Mouse (Mus musculus) testis, adult 2 months (tissue): ENCODE measurements around the gene Usp12. TPM values are rescaled to one million over a fixed set of nuclear protein-coding genes. Genes with fewer than 3 reads are reported as not detected.

Experiments
- H3K27ac ChIP-seq: fragments of 200-500 bp; 2 replicates; pipeline ENCODE4 v1.5.1; 2012; ENCODE audit warnings: low read depth, low read length; ENCODE audit not compliant: control insufficient read depth, insufficient read depth
- H3K27me3 ChIP-seq: fragments of 200-500 bp; 2 replicates; pipeline ENCODE4 v1.6.1; 2012; ENCODE audit warnings: mild to moderate bottlenecking, low read length, moderate library complexity; ENCODE audit not compliant: control insufficient read depth, insufficient read depth
- H3K36me3 ChIP-seq: fragments of 200-500 bp; 2 replicates; pipeline ENCODE4 v1.6.1; 2012; ENCODE audit warnings: mild to moderate bottlenecking, low read length; ENCODE audit not compliant: control insufficient read depth, insufficient read depth
- H3K4me1 ChIP-seq: fragments of 200-500 bp; 2 replicates; pipeline ENCODE4 v1.6.1; 2012; ENCODE audit warnings: low read length; ENCODE audit not compliant: control insufficient read depth, insufficient read depth
- H3K4me3 ChIP-seq: fragments of 200-500 bp; 2 replicates; pipeline ENCODE4 v1.5.1; 2012; ENCODE audit warnings: low read depth, mild to moderate bottlenecking, low read length, moderate library complexity, mixed read lengths; ENCODE audit not compliant: control insufficient read depth
- CTCF ChIP-seq: fragments of 200-500 bp; IDR thresholded peaks from 2 replicates; pipeline ENCODE4 v1.5.1; 2012; ENCODE audit warnings: low read depth, mild to moderate bottlenecking, inconsistent platforms, low read length, moderate library complexity; ENCODE audit not compliant: control insufficient read depth, insufficient read depth, insufficient replicate concordance
- POLR2A ChIP-seq: fragments of 200-500 bp; IDR thresholded peaks from 2 replicates; pipeline ENCODE4 v1.6.1; 2012; ENCODE audit warnings: low read depth, mild to moderate bottlenecking, inconsistent platforms, low read length, moderate library complexity; ENCODE audit not compliant: control insufficient read depth
- polyA plus RNA-seq: library from polyadenylated mRNA; depleted of rRNA; stranded (reverse); fragments of >200 nt; gene quantifications from 2 replicates; pipeline ENCODE4 v1.2.3, GENCODE M21; 2012

Usp12 gene
- polyA plus RNA-seq, 1 experiment, result 27.7 TPM

DNA sequence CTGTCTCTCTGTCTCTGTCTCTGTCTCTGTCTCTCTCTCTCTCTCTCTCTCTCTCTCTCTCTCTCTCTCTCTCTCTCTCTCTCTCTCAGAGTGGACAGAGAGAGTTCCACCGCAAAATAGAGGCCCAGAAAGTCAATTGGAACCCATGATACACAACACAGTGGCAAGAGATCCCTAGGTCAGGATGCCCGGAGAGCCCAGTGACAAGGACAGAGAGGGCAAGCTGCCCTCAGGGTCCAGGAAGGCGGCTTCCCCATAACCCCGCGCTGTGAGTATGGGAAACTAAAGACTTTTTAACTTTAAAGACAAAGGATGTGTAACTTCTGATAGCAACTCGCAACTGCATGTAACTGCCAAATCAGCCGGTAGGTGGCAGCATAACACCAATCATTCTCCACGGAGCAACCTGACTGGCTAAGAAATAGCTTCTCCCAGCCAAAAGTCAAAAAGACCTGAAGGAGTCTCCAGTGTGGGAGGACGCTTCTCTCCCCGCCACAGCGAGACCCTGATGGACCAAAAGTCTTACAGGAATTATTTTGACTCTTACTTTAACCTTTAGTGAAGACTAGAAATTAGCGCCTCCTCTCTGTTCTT, 88.9 kb downstream of the Usp12 start:
- H3K27me3 ChIP-seq, result no peaks in the 10 kb centered on the region
- H3K36me3 ChIP-seq, result no peaks in the 10 kb centered on the region
- H3K4me3 ChIP-seq, result peak overlapping the region; percentile 78
- TF ChIP-seq POLR2A (no peak), CTCF (peak; percentile 27; the same call in 1 of the 2 replicates)
- H3K27ac ChIP-seq, result peak overlapping the region; percentile 19; the same call in 1 of the 2 replicates
- H3K4me1 ChIP-seq, result peaks cover 9% of the 10 kb centered on the region

DNA sequence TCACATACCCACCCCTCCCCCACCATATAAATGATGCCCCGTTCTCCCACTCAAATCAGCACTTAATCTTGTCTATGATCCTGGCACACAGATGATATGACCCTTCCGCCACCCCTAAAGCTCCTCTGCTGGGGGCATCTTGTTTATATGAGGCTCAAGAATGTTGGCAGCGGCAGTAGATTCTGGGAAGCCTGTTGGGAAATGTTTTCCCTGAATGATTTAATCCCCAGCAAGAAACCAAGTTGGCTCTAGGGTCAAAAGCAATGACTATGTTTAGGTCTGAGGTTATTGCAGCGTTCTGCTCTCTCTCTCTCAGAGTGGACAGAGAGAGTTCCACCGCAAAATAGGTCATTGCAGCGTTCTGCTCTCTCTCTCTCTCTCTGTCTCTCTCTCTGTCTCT, 89.4 kb downstream of the Usp12 start:
- H3K4me3 ChIP-seq, result peak overlapping the region; percentile 78
- H3K27me3 ChIP-seq, result no peaks in the 10 kb centered on the region
- TF ChIP-seq CTCF (no peak), POLR2A (no peak)
- H3K4me1 ChIP-seq, result peaks cover 9% of the 10 kb centered on the region
- no peak overlapping the region for H3K27ac ChIP-seq
- no peaks in the 10 kb centered on the region for H3K36me3 ChIP-seq

DNA sequence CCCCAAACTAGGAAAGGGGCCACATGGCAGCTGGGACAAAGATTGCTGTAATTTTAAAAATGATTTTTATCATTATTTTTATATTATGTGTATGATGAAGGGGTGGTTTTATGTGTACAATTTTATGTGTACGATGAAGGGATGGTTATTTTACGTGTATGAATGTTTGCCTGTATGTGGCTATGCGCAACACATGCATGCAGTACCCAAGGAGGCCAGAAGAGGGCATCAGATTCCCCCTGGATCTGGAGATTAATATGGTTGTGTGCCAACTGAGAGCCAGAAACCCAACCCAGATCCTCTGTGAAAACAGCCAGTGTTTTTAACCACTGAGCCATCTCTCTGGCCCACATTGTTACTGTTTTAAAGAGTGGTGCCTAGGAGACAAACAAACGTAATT, 90.6 kb downstream of the Usp12 start:
- H3K27ac ChIP-seq, result no peak overlapping the region
- peaks cover 9% of the 10 kb centered on the region for H3K4me1 ChIP-seq
- no peaks in the 10 kb centered on the region for H3K27me3 ChIP-seq
- no peaks in the 10 kb centered on the region for H3K36me3 ChIP-seq
- TF ChIP-seq POLR2A, result no peak
- peak; percentile 32; the same call in 1 of the 2 replicates for TF ChIP-seq CTCF
- no peak overlapping the region for H3K4me3 ChIP-seq

DNA sequence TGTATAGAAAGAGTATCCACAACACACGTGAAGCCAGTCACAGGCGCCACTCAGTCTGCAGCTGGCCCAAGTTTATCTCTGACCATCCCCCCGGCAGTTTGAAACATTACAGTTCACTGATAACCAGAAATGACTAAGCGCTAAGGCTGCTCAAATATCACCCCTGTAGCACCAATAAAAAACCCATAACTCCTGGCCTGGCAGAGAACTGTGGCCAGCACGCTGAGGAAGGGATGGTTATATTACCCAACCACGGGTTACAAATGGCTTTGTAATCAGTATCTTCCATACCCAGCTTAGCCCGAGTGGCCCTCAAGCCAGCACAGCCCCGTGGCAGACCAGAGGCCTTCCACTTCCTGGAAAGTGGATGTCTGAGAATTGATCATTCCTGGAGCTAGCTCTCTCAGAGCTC, 91.1 kb downstream of the Usp12 start:
- Histone ChIP-seq H3K27me3 (no peaks in the 10 kb centered on the region), H3K36me3 (no peaks in the 10 kb centered on the region), H3K27ac (no peak overlapping the region), H3K4me1 (peaks cover 9% of the 10 kb centered on the region), H3K4me3 (no peak overlapping the region)
- TF ChIP-seq CTCF (no peak), POLR2A (no peak)

DNA sequence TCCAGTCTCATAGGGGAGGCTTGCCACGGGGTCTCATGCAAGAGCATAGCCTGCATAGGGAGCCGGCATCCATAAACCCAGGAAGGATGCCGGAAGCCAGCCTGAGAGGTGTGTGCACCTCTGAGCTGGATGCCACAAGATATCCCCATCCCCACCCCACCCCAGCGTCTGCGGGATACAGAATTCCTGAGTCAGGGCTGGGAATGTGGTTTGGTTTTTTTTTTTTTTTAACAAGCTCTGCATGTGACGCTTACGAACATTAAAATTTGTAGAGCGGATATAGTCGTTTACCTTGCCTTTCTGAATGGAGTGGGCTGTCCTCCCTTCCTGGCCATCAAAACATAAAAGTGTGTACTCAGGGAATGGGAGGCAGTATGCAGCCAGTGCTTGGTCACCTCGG, 94.7 kb downstream of the Usp12 start:
- Histone ChIP-seq H3K36me3 (no peaks in the 10 kb centered on the region), H3K27ac (no peak overlapping the region), H3K4me3 (no peak overlapping the region), H3K27me3 (no peaks in the 10 kb centered on the region), H3K4me1 (no peaks in the 10 kb centered on the region; the same call in 1 of the 2 replicates)
- TF ChIP-seq POLR2A (no peak), CTCF (no peak)

DNA sequence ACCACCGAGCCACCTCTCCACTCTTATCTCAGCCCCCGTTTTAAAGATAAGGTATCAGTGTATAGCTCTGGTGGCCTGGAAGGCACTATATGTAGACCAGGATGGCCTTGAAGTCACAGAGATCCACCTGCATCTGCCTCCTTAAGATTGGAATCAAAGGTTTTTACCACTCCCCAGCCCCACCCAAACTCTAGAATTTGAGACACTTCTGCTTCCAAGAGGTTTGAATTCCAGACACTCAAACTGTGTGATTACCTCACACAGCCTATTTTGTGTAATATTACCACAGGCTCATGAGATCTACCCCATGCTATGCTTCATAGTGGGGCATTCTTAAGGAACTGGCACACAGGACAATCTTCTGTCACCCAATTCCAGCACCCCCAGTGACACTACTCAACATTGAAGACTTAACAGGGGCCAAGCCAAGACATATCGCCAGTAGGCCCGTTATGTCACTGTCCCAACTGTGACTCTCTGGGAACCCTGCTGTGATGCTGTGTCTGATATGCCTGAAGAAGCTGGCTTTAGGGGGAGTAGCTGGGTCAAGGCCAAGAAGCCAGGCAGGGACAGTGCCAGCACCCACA, 95.3 kb downstream of the Usp12 start:
- no peak overlapping the region for H3K27ac ChIP-seq
- H3K27me3 ChIP-seq, result no peaks in the 10 kb centered on the region
- H3K4me3 ChIP-seq, result no peak overlapping the region
- TF ChIP-seq POLR2A (no peak), CTCF (no peak)
- no peaks in the 10 kb centered on the region; the same call in 1 of the 2 replicates for H3K4me1 ChIP-seq
- no peaks in the 10 kb centered on the region for H3K36me3 ChIP-seq

DNA sequence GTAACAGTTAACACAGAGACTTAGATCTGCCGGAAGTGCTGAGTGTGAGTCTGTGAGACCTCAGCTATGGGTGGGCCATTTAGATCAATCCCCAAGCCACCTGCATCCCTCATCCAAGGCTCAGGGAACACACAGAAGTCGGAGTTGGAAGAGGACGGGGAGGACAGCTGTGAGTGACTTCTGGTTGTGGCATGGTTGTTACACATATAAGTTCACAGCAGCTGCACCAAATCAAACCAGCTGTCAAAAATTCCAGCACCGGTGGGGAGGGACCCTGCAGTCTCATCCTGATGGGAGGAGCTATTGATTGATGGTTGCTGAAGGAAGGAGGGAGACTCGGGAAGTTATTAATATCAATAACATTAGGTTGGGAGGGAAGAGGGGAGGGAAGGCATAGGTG, 99.3 kb downstream of the Usp12 start:
- TF ChIP-seq CTCF (no peak), POLR2A (no peak)
- Histone ChIP-seq H3K27me3 (no peaks in the 10 kb centered on the region), H3K4me1 (no peaks in the 10 kb centered on the region)

DNA sequence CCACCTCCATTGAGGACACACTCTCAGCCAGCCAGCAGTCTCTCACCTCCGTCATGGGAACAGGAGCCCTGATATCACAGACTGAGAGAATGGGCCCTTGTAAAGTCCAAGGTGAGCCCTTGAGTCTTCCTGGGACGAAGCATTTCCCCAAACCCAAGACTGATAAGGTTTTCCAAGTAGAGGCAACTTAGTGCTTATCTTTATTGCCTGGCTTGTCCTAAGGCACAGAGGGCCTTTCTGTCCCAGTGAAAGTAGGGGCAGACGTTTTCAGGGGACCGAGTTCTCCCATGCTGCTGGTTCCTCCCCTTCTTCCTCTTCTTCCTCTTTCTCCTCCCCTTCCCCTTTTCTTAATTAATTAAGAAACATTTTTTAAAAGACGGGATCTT, 101.8 kb downstream of the Usp12 start:
- H3K36me3 ChIP-seq, result no peaks in the 10 kb centered on the region
- no peaks in the 10 kb centered on the region for H3K4me1 ChIP-seq
- no peak overlapping the region for H3K4me3 ChIP-seq
- no peak overlapping the region for H3K27ac ChIP-seq
- no peaks in the 10 kb centered on the region for H3K27me3 ChIP-seq
- TF ChIP-seq POLR2A, result no peak
- TF ChIP-seq CTCF, result no peak

More for the DNA sequence above, 99.3 kb downstream of the Usp12 start:
- Histone ChIP-seq H3K27ac (no peak overlapping the region), H3K36me3 (no peaks in the 10 kb centered on the region), H3K4me3 (no peak overlapping the region)
